Mouse (Mus musculus) midbrain, embryonic 14.5 days (tissue): Measurements from ENCODE around the gene Coro2a. TPM values are rescaled to one million over a fixed set of nuclear protein-coding genes. Genes with fewer than 3 reads are reported as not detected.

Experiments used
- ATAC-seq: fragments of 200-750 bp; cut with Nextera tagmentation; 2 replicates; pipeline ENCODE4 v1.8.0; 2017; ENCODE audit warnings: moderate number of reproducible peaks, moderate library complexity; ENCODE audit not compliant: low FRiP score, low TSS enrichment
- DNase-seq: peaks from one replicate; pipeline ENCODE4 v3.0.0-alpha.2; 2015
- H3K27ac ChIP-seq: fragments of 300-500 bp; sonication (generic); replicated peaks from 2 replicates; pipeline ENCODE4 v1.5.1; 2014; ENCODE audit warnings: mild to moderate bottlenecking, low read depth, low read length, moderate library complexity
- H3K27me3 ChIP-seq: fragments of 300-500 bp; sonication (generic); 2 replicates; pipeline ENCODE4 v1.6.1; 2014; ENCODE audit warnings: low read length, control low read depth, mixed read lengths; ENCODE audit not compliant: control insufficient read depth, insufficient read depth
- H3K36me3 ChIP-seq: fragments of 300-500 bp; sonication (generic); 2 replicates; pipeline ENCODE4 v1.6.1; 2014; ENCODE audit warnings: low read length, control low read depth; ENCODE audit not compliant: control insufficient read depth, insufficient read depth
- H3K4me1 ChIP-seq: fragments of 300-500 bp; sonication (generic); 2 replicates; pipeline ENCODE4 v1.6.1; 2014; ENCODE audit warnings: mild to moderate bottlenecking, antibody characterized with exemption, low read length, control low read depth; ENCODE audit not compliant: control insufficient read depth, insufficient read depth
- H3K4me2 ChIP-seq: fragments of 300-500 bp; sonication (generic); 2 replicates; pipeline ENCODE4 v1.6.1; 2014; ENCODE audit warnings: mild to moderate bottlenecking, low read length, moderate library complexity
- H3K4me3 ChIP-seq: fragments of 300-500 bp; sonication (generic); replicated peaks from 2 replicates; pipeline ENCODE4 v1.5.1; 2014; ENCODE audit warnings: low read depth, low read length
- H3K9ac ChIP-seq: fragments of 300-500 bp; sonication (generic); replicated peaks from 2 replicates; pipeline ENCODE4 v1.6.1; 2014; ENCODE audit warnings: mild to moderate bottlenecking, low read length, moderate library complexity
- H3K9me3 ChIP-seq: fragments of 300-500 bp; sonication (generic); 2 replicates; pipeline ENCODE4 v1.6.1; 2016; ENCODE audit warnings: low read length, control low read depth, mixed read lengths; ENCODE audit not compliant: control insufficient read depth
- whole genome bisulfite sequencing: fragments of 180-500 bp; shearing (Covaris S2); extraction: QIAGEN DNeasy Blood & Tissue Kit; methylation state at CpG from one replicate; pipeline ENCODE4 v1.1.7; 2014; 5-methylcytosine and 5-hydroxymethylcytosine counted together
- polyA plus RNA-seq: library from polyadenylated mRNA; unstranded; fragments of >200 nt; fragmentation: Nextera tagmentation; extraction: Ambion mirVana; gene quantifications from 2 replicates; pipeline ENCODE4 v1.2.1, GENCODE M21; 2014

The Coro2a gene
- polyA plus RNA-seq, 1 experiment from 2014 or later = 5.4 TPM

DNA sequence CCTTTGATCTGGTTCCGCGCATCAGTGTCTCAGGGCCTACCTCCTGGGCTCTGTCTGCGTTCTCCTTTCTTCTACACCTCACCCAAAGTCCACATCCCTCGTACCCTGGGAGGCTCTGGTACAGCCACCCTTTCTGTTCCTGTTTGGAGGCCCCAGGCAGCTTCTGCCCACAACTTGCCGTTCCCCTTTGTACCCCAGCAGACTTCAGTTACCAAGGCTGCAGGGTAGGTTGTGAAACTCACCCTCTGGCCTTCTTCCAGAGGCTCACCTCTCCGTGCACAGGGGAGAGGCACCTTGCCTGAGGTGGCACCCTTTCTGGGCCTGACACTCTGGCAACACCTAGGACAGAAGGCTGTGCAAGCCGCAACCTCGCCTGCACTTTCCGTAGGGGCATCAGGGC is 46.2 kb downstream of the Coro2a start:
- no peak for ATAC-seq

DNA sequence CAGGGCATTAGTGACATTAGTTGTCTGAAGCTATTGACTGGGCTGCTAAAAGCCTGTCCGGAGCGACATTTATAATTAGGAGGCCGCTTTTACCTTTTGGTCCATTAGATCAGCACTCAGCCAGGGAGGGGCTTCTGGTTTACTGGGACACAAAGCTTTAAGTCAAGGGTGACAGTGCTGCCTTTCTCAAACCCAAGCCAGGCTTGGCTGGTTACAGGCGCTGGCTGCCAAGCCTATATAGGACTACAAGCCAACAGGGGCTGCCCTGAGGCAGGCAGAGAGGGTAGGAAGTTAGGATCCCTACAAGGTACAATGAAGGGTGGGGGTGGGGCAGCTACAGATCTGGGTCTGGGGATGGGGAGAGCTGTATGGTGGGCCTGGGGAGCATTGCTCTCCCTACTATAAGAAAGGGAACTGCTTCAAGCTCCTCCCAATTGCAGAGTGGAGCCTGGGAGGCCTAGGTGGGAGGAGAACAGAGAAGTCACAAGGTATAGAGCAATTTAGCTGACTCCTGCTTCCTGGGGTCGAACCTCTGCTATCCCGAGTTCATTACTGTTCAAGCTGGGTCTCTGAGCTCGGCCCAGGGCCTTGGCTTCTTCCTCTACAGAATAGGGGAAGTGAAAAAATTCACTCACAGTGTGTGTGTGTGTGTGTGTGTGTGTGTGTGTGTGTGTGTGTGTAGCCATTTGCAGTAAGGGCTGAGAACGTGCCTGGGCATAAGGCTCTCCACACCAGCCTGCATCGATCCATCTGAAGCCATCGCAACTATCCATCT is 47.5 kb downstream of the Coro2a start:
- no peaks in the 10 kb centered on the region for H3K27me3 ChIP-seq
- WGBS = 81% methylated on average over 10 of the region's 10 CpGs
- no peak overlapping the region for H3K27ac ChIP-seq
- DNase-seq (no peak), ATAC-seq (no peak)
- H3K4me3 ChIP-seq = no peak overlapping the region
- no peaks in the 10 kb centered on the region for H3K4me1 ChIP-seq
- H3K36me3 ChIP-seq = no peaks in the 10 kb centered on the region
- H3K9me3 ChIP-seq = no peaks in the 10 kb centered on the region
- H3K4me2 ChIP-seq = no peak overlapping the region
- no peak overlapping the region for H3K9ac ChIP-seq

More for the DNA sequence above, 46.2 kb downstream of the Coro2a start:
- WGBS = 84% methylated on average over 9 of the region's 9 CpGs
- H3K27ac ChIP-seq = no peak overlapping the region
- no peak overlapping the region for H3K4me3 ChIP-seq
- no peaks in the 10 kb centered on the region for H3K4me1 ChIP-seq
- H3K4me2 ChIP-seq = no peak overlapping the region
- H3K27me3 ChIP-seq = no peaks in the 10 kb centered on the region
- no peaks in the 10 kb centered on the region for H3K36me3 ChIP-seq
- DNase-seq = no peak
- no peaks in the 10 kb centered on the region for H3K9me3 ChIP-seq
- H3K9ac ChIP-seq = no peak overlapping the region

DNA sequence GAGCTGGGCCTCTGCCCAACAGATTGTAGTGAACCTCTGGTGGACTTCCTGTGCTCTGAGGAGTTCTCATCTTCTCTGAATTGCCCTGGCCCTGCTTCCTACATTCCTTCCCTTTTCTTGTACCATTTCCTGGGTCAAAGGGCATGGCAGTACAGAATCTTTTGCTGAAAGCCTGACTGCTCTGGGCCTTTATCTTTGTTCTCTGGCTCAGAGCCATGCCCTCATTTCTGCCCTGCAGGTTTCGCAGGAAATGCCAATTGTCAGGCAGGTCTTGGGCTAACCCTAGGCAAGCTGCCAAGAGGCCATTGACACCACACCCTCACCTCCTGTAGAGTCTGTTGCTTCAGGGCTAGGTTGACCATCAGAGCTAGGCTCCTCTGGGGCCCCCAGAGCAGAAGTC is 48.1 kb downstream of the Coro2a start:
- Histone ChIP-seq H3K4me2 (no peak overlapping the region), H3K4me1 (no peaks in the 10 kb centered on the region), H3K9me3 (no peaks in the 10 kb centered on the region), H3K9ac (no peak overlapping the region), H3K27me3 (no peaks in the 10 kb centered on the region), H3K36me3 (no peaks in the 10 kb centered on the region), H3K4me3 (no peak overlapping the region), H3K27ac (no peak overlapping the region)
- no peak for DNase-seq
- ATAC-seq = no peak
- WGBS = 88% methylated on average over 1 of the region's 1 CpGs

DNA sequence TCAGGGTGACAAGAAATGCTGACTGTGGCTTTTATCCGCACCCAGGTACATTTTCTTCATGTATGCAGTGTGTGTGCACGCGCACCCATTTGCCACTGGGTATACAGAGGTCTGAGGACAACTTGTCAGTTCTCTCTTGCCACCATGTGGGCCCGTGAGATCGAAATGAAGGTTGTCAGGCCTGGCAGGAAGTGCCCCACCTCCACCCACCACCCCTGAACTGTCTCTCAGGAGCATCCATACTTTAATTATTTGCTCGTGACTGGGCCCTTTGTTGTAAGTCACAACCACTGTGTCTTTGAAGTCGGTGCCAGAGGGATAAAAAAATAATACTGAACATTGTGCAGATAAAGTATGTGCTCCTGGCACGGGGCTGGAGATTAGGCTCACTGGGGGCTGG is 51.6 kb downstream of the Coro2a start:
- Histone ChIP-seq H3K27ac (no peak overlapping the region), H3K4me1 (no peaks in the 10 kb centered on the region), H3K36me3 (0 out of 2 replicates have a peak, but pooled peaks cover 3% of the 10 kb centered on the region), H3K4me3 (no peak overlapping the region), H3K9ac (no peak overlapping the region), H3K4me2 (no peak overlapping the region), H3K9me3 (no peaks in the 10 kb centered on the region), H3K27me3 (no peaks in the 10 kb centered on the region)
- DNase-seq (no peak), ATAC-seq (no peak)
- WGBS = 63% methylated on average over 8 of the region's 8 CpGs

DNA sequence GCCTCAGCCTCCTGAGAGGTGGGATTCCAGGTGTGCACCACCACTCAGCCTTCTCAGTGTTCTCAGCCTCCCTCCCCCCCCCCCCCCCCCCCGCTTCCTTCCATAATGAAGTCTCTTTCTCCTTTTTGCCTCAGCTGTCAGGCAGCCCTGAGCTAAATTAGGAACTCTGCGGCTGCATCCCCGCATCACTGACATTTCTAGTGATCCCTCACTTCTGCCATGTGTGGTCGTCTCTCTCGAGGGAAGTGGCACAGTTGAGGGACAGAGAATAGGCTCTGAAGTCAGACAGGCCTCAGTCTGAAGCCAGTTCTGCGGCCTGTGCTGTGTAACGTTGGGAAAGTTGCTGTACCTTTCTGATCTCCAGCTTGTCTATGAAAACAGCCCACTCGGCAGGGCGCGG is 52.0 kb downstream of the Coro2a start:
- 77% methylated on average over 10 of the region's 10 CpGs for WGBS
- H3K36me3 ChIP-seq = 0 out of 2 replicates have a peak, but pooled peaks cover 3% of the 10 kb centered on the region
- ATAC-seq = no peak

DNA sequence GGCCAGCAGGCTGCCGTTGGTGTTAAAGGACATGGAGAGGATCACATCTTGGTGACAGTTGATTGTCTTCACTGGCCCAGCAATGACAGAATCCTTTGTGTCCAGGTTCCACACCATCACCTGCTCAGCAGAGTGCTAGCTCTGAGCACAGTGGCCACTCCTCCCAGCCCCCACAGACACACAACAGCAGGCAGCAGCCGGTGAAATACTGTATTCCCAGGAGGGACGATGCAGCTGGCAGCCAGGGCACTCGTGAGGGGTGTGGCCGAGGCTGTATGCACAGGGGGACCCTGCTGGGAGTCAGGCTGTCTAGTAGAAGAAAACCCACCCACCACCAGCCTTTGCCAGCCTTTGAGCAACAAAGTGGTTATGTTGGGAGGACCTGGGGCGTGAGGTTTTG is 55.3 kb downstream of the Coro2a start:
- H3K27ac ChIP-seq = no peak overlapping the region
- H3K36me3 ChIP-seq = 0 out of 2 replicates have a peak, but pooled peaks cover 3% of the 10 kb centered on the region
- no peak for DNase-seq
- WGBS = 29% methylated on average over 6 of the region's 6 CpGs
- no peaks in the 10 kb centered on the region for H3K27me3 ChIP-seq
- no peaks in the 10 kb centered on the region for H3K9me3 ChIP-seq
- H3K4me2 ChIP-seq = no peak overlapping the region
- no peak overlapping the region for H3K4me3 ChIP-seq
- H3K4me1 ChIP-seq = no peaks in the 10 kb centered on the region
- no peak for ATAC-seq
- H3K9ac ChIP-seq = no peak overlapping the region

More for the DNA sequence above, 52.0 kb downstream of the Coro2a start:
- H3K9ac ChIP-seq = no peak overlapping the region
- H3K4me2 ChIP-seq = no peak overlapping the region
- no peaks in the 10 kb centered on the region for H3K9me3 ChIP-seq
- no peak for DNase-seq
- no peak overlapping the region for H3K4me3 ChIP-seq
- no peaks in the 10 kb centered on the region for H3K27me3 ChIP-seq
- H3K4me1 ChIP-seq = no peaks in the 10 kb centered on the region
- H3K27ac ChIP-seq = no peak overlapping the region

DNA sequence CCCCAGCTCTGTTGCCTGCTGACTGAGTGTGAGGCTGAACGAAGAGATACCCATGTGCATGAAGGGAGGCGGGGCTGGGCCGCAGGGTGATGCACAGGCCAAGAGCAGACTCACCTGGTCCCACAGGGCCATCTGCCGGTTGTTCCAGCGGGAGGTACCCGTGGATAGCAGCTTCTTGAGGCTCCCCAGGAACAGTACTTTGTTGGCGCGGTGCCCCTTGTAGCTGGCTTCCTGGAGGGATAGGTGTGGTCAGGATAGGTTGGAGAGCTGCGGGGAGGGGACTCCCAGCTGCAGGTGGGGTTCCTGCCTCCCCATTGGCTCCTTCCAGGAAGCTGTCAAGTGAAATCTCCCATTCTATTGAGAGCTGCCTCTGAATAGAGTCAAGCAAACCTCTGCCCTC is 56.5 kb downstream of the Coro2a start:
- Histone ChIP-seq H3K9me3 (no peaks in the 10 kb centered on the region), H3K4me1 (no peaks in the 10 kb centered on the region), H3K27me3 (no peaks in the 10 kb centered on the region), H3K4me3 (no peak overlapping the region), H3K27ac (no peak overlapping the region), H3K36me3 (0 out of 2 replicates have a peak, but pooled peaks cover 3% of the 10 kb centered on the region), H3K9ac (no peak overlapping the region), H3K4me2 (no peak overlapping the region)
- 25% methylated on average over 9 of the region's 9 CpGs for WGBS
- ATAC-seq (no peak), DNase-seq (no peak)

DNA sequence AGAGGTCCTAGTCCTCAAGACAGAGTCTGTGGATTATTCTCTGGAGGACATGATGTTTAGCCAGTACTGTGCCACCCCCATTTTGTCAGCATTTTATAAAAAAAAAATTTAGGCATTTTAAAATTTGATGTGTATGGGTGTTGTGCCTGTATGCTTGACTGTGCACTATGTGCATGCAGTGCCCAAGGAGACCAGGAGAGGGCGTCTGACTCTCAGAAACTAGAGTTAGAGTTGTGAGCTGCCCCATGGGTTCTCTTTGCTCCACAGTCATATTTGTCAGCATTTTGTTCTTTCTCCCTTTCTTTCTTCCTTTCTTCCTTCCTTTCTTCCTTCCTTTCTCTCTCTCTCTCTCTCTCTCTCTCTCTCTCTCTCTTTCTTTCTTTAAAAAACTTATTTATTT is 57.7 kb downstream of the Coro2a start:
- Histone ChIP-seq H3K4me3 (no peak overlapping the region), H3K27ac (no peak overlapping the region), H3K9me3 (no peaks in the 10 kb centered on the region), H3K27me3 (no peaks in the 10 kb centered on the region), H3K9ac (no peak overlapping the region), H3K36me3 (0 out of 2 replicates have a peak, but pooled peaks cover 3% of the 10 kb centered on the region), H3K4me2 (no peak overlapping the region), H3K4me1 (no peaks in the 10 kb centered on the region)
- ATAC-seq = no peak
- 38% methylated on average over 1 of the region's 1 CpGs for WGBS
- no peak for DNase-seq

DNA sequence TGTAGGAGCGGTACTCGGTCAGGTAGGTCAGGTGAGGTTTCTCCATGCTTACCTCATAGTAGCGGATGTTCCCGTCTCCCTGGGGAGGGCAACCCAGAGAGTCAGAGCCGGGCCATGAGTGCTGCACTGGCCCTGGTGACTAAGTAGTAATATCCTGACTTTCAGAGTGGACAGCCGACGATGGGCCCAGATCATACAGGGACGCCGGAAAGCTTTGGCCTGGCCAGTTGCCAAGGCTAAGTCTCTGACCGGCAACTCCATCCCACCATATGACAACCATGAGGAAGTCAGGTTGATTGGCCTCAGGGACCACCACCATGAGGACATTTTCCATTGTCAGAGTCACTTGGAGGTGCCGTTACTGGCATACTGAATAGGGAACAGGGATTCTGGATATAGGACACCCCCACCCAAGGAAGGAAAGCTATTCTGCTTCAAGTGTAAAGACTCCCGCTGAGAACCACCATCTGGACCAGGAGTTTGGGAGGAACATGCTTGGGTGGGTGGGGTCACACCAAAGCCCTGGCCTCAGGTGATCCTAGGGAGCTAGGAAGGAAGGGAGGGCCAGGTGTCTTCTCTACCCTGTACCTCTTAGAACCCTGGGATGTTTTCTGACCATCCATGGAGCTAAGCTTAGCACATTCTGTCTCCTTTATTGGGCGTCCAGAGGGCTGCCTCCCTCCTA is 58.5 kb downstream of the Coro2a start:
- Histone ChIP-seq H3K9ac (no peak overlapping the region), H3K9me3 (no peaks in the 10 kb centered on the region), H3K4me2 (no peak overlapping the region), H3K36me3 (0 out of 2 replicates have a peak, but pooled peaks cover 3% of the 10 kb centered on the region), H3K27me3 (no peaks in the 10 kb centered on the region), H3K4me1 (no peaks in the 10 kb centered on the region), H3K27ac (no peak overlapping the region), H3K4me3 (no peak overlapping the region)
- DNase-seq = no peak
- ATAC-seq = no peak
- WGBS = 92% methylated on average over 13 of the region's 13 CpGs
